Mouse (Mus musculus): ENCODE data around the gene Golga5. TPM values are rescaled to one million over a fixed set of nuclear protein-coding genes. Genes with fewer than 3 reads are reported as not detected.

The Golga5 gene
- 35.9 and 41.2 TPM in 2 replicates for polyA plus RNA-seq (2016; fragmentation: Nextera tagmentation; extraction: Ambion mirVana)

DNA sequence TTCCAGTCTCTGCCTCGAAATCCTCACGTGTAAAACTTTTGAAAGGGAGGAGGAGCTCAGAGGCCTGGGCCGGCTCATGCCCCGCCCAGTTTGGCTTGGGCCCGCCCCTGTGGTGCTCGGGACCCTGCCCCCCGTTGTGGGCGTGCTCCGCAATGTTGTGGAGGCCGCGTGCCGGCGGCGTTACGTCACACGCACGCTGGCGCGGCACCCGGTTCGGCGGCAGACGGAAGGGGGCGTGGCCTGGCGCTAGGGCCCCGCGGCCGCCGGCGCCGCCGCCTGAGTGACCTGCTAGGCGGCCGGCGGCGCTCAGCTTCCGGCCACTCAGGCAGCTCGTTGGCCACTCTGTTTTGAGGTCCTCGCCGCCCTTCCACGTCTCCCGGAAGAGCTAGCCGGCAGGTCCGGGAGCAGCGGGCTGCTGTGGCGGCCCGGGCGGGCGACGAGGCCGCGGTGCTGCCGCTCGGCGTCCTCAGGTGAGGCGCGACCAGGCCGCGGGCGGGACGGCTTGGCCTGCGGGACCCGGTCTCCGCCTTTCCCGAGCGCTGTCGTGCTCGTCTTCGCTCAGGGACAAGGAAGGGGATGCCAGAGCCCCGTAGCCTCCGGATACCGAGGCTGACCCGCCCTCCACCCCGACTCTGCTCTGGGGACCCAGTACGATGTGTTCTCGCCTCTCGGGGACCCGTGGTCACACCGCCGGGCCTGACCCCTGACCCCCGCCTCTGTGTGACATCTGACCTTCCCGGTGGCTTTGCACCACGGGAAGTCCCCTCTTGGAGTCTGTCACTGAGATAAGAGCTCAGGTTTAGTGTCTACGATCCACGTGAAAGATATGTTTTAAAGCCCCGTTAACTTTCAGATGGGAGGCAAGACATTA lies at the start of gene Golga5:
Gene Golga5, plus strand, starts transcription at position 242 of the 871 bp plus-strand sequence.
- H3K4me3 ChIP-seq: peak within 1 kb of the TSS; percentile 94
- H3K4me1 ChIP-seq: peaks cover 6% of the 10 kb centered on the region; the same call in 1 of the 2 replicates
- ATAC-seq (ENCODE audit: insufficient number of reproducible peaks, insufficient read depth, low FRiP score, low TSS enrichment): peak; percentile 95
- WGBS: under 1% methylated on average over 79 of the region's 86 CpGs
- H3K27me3 ChIP-seq: no peaks in the 10 kb centered on the region
- peaks cover 9% of the 10 kb centered on the region for H3K36me3 ChIP-seq
- peak within 1 kb of the TSS; percentile 51 for H3K27ac ChIP-seq
- no peaks in the 10 kb centered on the region for H3K9me3 ChIP-seq
- peak within 1 kb of the TSS; percentile 80 for H3K4me2 ChIP-seq (replicated peaks)
- peak within 1 kb of the TSS; percentile 81 for H3K9ac ChIP-seq

DNA sequence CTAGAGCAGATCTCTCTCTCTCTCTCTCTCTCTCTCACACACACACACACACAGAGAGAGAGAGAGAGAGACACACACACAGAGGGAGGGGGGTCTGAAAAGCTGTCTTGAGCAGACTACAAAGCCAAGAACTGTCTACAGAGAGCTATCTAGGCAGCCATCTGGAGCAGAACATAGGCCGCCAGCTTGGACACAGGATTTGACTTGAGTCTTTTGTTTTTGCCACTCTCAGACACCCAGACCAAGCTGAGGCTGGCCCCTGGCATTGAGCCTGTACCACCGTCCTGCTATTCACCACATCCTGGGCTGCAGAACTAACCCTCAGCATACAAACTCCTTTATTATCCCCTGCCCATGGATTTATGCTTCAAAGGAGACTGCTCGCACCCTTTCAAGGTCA lies 49.4 kb upstream of the Golga5 start:
- Histone ChIP-seq H3K4me3 (no peak overlapping the region), H3K36me3 (peaks cover 13% of the 10 kb centered on the region), H3K9ac (no peak overlapping the region), H3K4me2 (replicated peaks) (no peak overlapping the region), H3K9me3 (no peaks in the 10 kb centered on the region), H3K27me3 (no peaks in the 10 kb centered on the region), H3K4me1 (peaks cover 5% of the 10 kb centered on the region; the same call in 1 of the 2 replicates), H3K27ac (no peak overlapping the region)
- 71% methylated on average over 3 of the region's 3 CpGs for WGBS
- ATAC-seq (ENCODE audit: insufficient number of reproducible peaks, insufficient read depth, low FRiP score, low TSS enrichment): no peak

DNA sequence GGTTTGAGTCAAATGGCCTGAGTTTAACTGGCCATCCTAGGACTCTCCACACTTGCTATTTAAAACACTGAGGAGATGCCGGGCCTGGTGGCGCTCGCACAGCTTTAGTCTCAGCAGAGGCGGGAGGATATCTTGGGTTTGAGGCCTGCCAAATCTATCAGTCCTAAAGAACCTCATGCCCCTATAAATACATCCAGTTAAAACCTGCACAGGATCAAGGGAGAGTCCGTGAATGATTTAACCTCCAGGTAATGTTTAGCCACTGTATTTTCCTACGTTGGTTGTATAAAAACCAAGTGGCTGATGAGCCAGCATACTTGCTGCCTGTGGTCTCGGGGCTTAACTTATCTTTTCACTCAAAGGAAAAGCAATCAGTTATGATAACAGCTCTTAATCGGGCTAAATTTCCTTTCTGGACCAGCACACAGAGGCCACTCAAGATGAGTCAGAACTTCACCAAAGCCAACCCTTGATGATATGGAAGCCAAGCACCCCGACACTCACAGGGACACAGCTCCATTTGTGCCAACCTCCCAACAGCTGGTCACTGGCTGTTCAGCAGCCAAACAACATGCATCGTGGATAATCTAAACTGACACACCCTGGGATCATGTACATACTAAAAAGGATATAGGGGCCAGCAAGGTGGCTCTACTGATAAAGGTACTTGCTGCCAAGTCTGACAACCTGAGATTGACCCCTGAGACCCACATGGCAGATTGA lies 48.6 kb upstream of the Golga5 start:
- Histone ChIP-seq H3K4me3 (no peak overlapping the region), H3K9me3 (no peaks in the 10 kb centered on the region), H3K36me3 (peaks cover 13% of the 10 kb centered on the region), H3K9ac (no peak overlapping the region), H3K4me1 (peaks cover 7% of the 10 kb centered on the region; the same call in 1 of the 2 replicates), H3K27me3 (no peaks in the 10 kb centered on the region), H3K4me2 (replicated peaks) (no peak overlapping the region), H3K27ac (no peak overlapping the region)
- WGBS: 91% methylated on average over 10 of the region's 10 CpGs
- no peak for ATAC-seq (ENCODE audit: insufficient number of reproducible peaks, insufficient read depth, low FRiP score, low TSS enrichment)

DNA sequence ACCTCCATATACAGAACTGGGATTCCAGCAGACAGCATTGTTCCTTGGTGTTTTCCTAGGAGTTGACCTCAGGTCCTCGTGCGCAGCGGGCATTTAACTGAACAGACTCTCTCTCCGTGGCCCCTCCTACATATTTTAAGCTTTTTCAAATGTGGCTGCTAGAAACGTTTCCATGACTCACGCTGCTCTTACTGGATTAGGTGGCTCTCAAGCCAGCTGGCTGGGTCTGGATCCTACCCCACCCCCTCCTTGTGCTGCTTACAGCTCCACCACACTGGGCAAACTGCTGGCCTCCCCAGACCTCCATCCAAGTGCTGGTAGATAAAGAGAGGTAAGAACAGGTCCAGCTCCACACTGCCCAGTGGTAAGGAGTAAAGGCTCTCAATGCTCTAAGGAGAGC lies 46.9 kb upstream of the Golga5 start:
- H3K4me3 ChIP-seq: no peak overlapping the region
- H3K36me3 ChIP-seq: peaks cover 16% of the 10 kb centered on the region
- no peak overlapping the region for H3K27ac ChIP-seq
- peaks cover 4% of the 10 kb centered on the region; the same call in 1 of the 2 replicates for H3K9me3 ChIP-seq
- no peak overlapping the region for H3K9ac ChIP-seq
- no peaks in the 10 kb centered on the region for H3K27me3 ChIP-seq
- peaks cover 3% of the 10 kb centered on the region; the same call in 1 of the 2 replicates for H3K4me1 ChIP-seq
- no peak for ATAC-seq (ENCODE audit: insufficient number of reproducible peaks, insufficient read depth, low FRiP score, low TSS enrichment)
- 84% methylated on average over 6 of the region's 6 CpGs for WGBS
- no peak overlapping the region for H3K4me2 ChIP-seq (replicated peaks)

DNA sequence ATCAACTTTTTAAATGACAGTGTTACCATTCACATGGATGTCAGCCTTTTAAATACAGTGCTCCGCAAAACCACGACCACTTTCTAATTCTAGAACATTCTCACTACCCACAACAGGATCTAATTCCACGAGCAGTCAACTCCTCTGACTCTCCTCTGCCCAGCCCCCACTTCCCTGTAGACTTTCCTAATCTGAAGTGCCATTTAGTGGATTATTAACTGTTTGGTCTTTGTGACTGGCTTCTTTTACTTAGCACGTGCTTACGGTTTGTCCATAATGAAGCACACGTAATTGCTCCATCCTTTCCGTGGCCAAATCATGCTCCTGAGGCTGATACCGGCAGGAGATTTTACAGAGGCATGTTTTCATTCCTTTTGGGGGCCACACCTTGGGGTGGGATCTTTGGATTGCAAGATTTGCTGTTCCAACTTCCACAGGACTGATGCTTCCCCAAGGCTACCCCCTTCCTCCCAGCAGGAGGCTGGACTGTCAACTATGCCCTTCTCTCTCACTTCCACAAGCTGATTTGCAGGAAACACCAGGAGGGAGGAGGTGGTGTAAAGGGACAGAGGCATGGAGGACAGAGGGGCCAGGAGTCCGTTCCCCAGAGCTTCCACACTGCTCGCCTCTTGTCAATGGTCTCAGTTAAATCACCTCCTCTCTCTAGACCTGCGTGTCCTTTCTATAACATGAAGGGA lies 46.2 kb upstream of the Golga5 start:
- Histone ChIP-seq H3K27ac (no peak overlapping the region), H3K36me3 (peaks cover 16% of the 10 kb centered on the region), H3K4me3 (no peak overlapping the region), H3K4me1 (peaks cover 3% of the 10 kb centered on the region; the same call in 1 of the 2 replicates), H3K9me3 (peaks cover 4% of the 10 kb centered on the region; the same call in 1 of the 2 replicates), H3K9ac (no peak overlapping the region), H3K4me2 (replicated peaks) (no peak overlapping the region), H3K27me3 (no peaks in the 10 kb centered on the region)
- ATAC-seq (ENCODE audit: insufficient number of reproducible peaks, insufficient read depth, low FRiP score, low TSS enrichment): no peak
- WGBS: 89% methylated on average over 11 of the region's 11 CpGs

DNA sequence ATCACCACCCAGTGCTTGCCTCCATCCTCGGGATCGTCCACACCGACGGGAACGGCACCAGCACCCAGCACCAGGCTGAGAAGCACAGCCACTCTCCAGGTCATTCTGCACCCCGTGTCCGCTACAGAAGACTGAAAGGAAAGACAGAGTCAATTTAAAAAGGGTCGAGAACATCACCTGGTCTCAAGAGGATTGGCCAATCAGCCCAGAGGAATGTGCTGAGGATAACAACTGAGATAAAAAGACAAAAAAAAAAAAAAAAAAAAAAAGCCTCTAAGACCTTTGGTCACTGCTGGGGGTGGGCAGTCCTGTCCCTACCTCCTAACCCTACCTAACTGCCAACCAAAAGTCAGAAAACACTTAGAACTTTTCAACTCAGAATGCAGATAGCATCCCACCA lies 45.3 kb upstream of the Golga5 start:
- Histone ChIP-seq H3K27ac (no peak overlapping the region), H3K27me3 (no peaks in the 10 kb centered on the region), H3K36me3 (peaks cover 16% of the 10 kb centered on the region), H3K9me3 (peaks cover 4% of the 10 kb centered on the region; the same call in 1 of the 2 replicates), H3K9ac (no peak overlapping the region), H3K4me2 (replicated peaks) (no peak overlapping the region), H3K4me3 (no peak overlapping the region), H3K4me1 (peaks cover 3% of the 10 kb centered on the region; the same call in 1 of the 2 replicates)
- ATAC-seq (ENCODE audit: insufficient number of reproducible peaks, insufficient read depth, low FRiP score, low TSS enrichment): no peak
- 89% methylated on average over 8 of the region's 8 CpGs for whole genome bisulfite sequencing

DNA sequence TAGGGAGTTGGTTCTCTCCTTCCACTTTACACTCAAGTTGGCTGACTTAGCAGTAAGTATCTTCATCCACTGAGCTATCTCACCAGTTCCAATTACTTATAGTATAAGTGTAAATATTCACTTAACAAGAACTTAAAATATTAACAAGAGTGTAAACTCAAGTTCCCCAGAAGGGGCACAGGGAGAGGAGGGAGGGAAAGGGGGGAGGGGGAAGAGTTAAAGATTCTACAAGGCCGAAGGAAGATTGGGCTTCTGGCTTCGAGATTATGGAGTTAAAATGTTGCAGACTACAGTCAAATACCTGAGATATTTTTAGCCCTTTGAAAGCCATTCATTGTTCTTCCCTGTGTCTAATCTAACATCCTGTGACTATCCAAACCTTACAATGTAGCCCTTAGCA lies 44.5 kb upstream of the Golga5 start:
- H3K4me2 ChIP-seq (replicated peaks): no peak overlapping the region
- ATAC-seq (ENCODE audit: insufficient number of reproducible peaks, insufficient read depth, low FRiP score, low TSS enrichment): no peak
- WGBS: 73% methylated on average over 2 of the region's 2 CpGs

DNA sequence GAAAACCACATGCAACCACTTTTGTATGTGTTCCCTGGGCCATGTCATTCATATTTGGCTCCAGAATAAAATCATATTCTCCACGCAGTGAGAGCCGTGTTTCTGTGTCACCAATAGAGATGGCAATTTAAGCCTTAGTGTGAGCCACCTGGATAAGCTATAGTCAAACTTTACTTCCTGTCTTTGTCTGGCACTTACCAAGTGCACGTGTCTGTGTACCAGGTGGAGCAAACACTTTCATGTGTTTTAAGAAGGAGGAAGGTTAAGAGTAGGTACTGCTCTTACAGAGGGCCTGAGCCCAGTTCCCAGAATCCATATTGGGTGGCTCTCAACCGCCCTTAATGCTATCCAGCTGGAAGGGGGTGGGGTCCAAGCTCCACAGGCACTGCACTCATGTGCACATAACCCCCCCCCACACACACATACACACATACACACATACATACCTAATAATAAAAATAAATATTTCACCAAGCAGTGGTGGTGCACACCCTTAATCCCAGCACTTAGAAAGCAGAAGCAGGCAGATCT lies 43.8 kb upstream of the Golga5 start:
- WGBS: 54% methylated on average over 4 of the region's 4 CpGs
- H3K4me1 ChIP-seq: peaks cover 3% of the 10 kb centered on the region; the same call in 1 of the 2 replicates
- no peak overlapping the region for H3K4me2 ChIP-seq (replicated peaks)
- no peak for ATAC-seq (ENCODE audit: insufficient number of reproducible peaks, insufficient read depth, low FRiP score, low TSS enrichment)
- H3K4me3 ChIP-seq: no peak overlapping the region
- H3K27ac ChIP-seq: no peak overlapping the region
- H3K9me3 ChIP-seq: peaks cover 4% of the 10 kb centered on the region; the same call in 1 of the 2 replicates
- no peak overlapping the region for H3K9ac ChIP-seq
- H3K27me3 ChIP-seq: no peaks in the 10 kb centered on the region
- H3K36me3 ChIP-seq: peaks cover 16% of the 10 kb centered on the region

More for the DNA sequence above, 44.5 kb upstream of the Golga5 start:
- Histone ChIP-seq H3K27ac (no peak overlapping the region), H3K27me3 (no peaks in the 10 kb centered on the region), H3K4me1 (peaks cover 3% of the 10 kb centered on the region; the same call in 1 of the 2 replicates), H3K9ac (no peak overlapping the region), H3K4me3 (no peak overlapping the region), H3K9me3 (peaks cover 4% of the 10 kb centered on the region; the same call in 1 of the 2 replicates), H3K36me3 (peaks cover 16% of the 10 kb centered on the region)

DNA sequence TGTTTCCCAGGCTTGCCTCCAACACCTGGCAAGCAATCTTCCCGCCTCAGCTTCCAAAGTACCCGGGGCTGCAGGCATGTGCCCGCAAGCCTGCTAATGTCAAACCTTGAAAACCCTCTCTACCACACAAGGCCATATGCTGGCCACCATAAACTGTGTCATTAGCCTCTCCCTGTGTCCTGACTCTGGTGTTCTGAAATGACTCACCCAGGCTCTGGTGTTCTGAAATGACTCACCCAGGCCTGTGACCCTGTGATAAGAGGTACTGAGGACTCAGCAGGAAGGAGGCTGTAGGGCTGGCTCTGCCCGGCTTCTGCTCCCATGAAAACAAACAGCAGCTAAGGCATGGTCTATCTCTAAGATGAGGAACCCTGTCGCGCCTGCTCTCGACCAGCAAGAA lies 42.6 kb upstream of the Golga5 start:
- H3K4me2 ChIP-seq (replicated peaks): no peak overlapping the region
- no peak overlapping the region for H3K4me3 ChIP-seq
- peaks cover 3% of the 10 kb centered on the region; the same call in 1 of the 2 replicates for H3K4me1 ChIP-seq
- H3K27ac ChIP-seq: no peak overlapping the region
- no peaks in the 10 kb centered on the region for H3K27me3 ChIP-seq
- peaks cover 16% of the 10 kb centered on the region for H3K36me3 ChIP-seq
- ATAC-seq (ENCODE audit: insufficient number of reproducible peaks, insufficient read depth, low FRiP score, low TSS enrichment): no peak
- WGBS: 97% methylated on average over 7 of the region's 7 CpGs
- H3K9me3 ChIP-seq: peaks cover 4% of the 10 kb centered on the region; the same call in 1 of the 2 replicates
- no peak overlapping the region for H3K9ac ChIP-seq

DNA sequence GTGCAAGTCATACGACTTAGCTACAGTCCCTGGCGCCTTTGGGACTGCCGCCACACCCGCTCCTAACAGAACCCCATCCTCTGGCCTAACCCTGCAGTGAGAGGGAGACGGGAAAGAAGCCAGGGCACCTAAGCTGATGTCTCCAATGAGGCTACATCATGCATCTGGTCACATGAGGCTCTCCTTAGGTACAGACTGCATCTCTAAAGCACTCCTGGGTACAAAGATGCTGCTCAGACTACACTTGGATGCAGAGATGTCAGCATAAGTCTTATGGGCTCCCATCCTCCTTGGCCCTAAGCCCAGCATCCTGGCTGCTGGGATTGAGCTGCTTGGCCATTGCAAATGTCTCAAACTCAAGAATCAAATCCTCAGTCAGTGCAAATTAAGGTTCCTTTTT lies 39.3 kb upstream of the Golga5 start:
- Histone ChIP-seq H3K27ac (no peak overlapping the region), H3K9me3 (peaks cover 4% of the 10 kb centered on the region; the same call in 1 of the 2 replicates), H3K36me3 (0 out of 2 replicates have a peak, but pooled peaks cover 3% of the 10 kb centered on the region), H3K4me1 (peaks cover 8% of the 10 kb centered on the region; the same call in 1 of the 2 replicates), H3K27me3 (no peaks in the 10 kb centered on the region), H3K4me3 (no peak overlapping the region), H3K4me2 (replicated peaks) (no peak overlapping the region), H3K9ac (no peak overlapping the region)
- ATAC-seq (ENCODE audit: insufficient number of reproducible peaks, insufficient read depth, low FRiP score, low TSS enrichment): no peak
- WGBS: over 99% methylated on average over 5 of the region's 5 CpGs

DNA sequence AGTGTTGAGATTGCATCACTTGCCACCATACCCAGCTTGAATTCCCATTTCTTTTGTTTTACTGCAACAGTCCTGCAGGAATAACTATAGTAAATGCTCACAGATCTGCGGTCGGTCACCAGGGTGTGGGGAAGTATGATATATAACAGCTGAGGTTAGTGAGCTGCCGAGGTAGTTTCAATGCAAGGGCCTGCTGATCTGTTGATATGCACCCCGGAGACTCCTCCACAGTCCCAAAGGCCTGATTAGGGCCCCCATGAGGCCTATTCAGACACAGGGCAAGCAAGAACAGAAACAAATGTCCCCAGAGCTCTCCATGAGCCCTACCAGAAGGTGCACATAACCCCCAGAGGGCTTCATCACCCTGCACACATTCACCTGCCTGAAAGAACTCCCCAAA lies 38.7 kb upstream of the Golga5 start:
- WGBS: 91% methylated on average over 4 of the region's 4 CpGs
- Histone ChIP-seq H3K9me3 (peaks cover 4% of the 10 kb centered on the region; the same call in 1 of the 2 replicates), H3K9ac (no peak overlapping the region), H3K4me2 (replicated peaks) (no peak overlapping the region), H3K4me1 (0 out of 2 replicates have a peak, but pooled peaks cover 7% of the 10 kb centered on the region), H3K27me3 (no peaks in the 10 kb centered on the region), H3K4me3 (no peak overlapping the region), H3K27ac (no peak overlapping the region), H3K36me3 (0 out of 2 replicates have a peak, but pooled peaks cover 3% of the 10 kb centered on the region)
- no peak for ATAC-seq (ENCODE audit: insufficient number of reproducible peaks, insufficient read depth, low FRiP score, low TSS enrichment)
